Mouse (Mus musculus): ENCODE data around the gene Slit2.

DNA sequence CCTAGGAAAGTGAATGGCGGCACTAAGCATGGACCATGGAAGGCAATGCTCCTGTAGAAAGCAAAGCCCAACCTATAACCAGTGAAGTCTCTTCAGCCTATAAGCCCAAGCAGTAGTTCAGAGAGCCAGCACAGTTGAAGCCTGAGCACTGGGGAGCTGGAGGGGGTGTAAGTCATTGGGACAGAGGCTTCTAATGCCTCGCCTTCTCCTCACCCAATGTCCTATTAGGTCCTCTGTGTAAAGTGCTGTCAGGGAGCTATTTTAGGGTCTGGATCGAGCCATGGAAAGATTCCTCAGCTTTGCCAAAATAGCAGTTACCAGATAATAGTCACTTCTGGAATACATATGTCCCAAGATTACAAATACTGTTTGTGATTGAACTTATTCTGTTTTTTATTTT, 318.2 kb downstream of the Slit2 start:
- no peak for TF ChIP-seq CTCF (IDR thresholded peaks at IDR 0.05)
- peak; percentile 41 for TF ChIP-seq POLR2A (IDR thresholded peaks at IDR 0.05; ENCODE audit: insufficient read depth, low read depth, low read length)
- TF ChIP-seq EP300 (IDR thresholded peaks at IDR 0.05; ENCODE audit: insufficient read depth, low read depth, low read length): no peak

All from heart, adult 2 months (tissue).